Mouse (Mus musculus) neural tube, embryonic 10.5 days (tissue): ENCODE measurements around the gene Zfp74.
A peak's percentile ranks its signal among the peaks of the same experiment; 100 is the strongest.

Experiments
- DNase-seq: peaks from one replicate; pipeline ENCODE4 v3.0.0-alpha.2; 2017; ENCODE audit warnings: low spot score; ENCODE audit errors: extremely low spot score

Gene Zfp74

DNA sequence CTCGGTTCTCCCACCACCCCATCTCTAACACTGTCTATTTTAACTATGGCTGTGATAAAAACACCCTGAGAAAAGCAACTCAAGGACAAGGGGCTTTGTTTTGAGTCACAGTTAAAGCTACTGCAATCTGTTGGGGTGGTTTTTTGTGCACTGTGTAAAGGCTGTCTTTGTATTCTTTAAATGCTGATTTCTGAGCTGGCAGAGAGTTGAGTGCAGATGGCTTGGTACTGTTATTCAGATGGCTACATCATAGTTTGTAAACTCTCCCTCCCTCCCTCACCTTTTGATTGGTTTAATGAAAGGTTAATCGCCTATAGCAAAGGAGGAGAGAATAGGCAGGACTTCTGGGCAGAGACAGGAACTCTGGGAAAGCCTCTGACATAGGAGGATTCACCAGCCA is 9.7 kb downstream of the Zfp74 start:
- DNase-seq = no peak

DNA sequence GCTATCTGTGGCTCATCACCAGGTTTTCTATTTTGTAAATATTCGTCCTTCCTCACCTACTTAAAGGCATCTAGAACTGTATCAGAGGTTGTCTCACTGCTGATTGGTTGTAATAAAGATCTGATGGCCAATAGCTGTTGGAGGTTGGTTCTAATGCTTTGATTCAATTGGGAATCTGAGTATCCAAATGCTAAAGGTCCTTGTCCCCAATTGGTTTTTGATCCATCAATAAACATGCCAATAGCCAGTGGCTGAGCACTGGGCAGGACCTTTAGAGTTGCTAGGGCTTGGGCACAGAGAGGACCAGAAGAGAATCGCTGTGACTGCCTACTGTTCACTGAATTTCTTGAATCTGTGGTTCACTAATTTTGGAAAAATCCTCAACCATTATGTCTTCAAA is 10.2 kb downstream of the Zfp74 start:
- DNase-seq = no peak

DNA sequence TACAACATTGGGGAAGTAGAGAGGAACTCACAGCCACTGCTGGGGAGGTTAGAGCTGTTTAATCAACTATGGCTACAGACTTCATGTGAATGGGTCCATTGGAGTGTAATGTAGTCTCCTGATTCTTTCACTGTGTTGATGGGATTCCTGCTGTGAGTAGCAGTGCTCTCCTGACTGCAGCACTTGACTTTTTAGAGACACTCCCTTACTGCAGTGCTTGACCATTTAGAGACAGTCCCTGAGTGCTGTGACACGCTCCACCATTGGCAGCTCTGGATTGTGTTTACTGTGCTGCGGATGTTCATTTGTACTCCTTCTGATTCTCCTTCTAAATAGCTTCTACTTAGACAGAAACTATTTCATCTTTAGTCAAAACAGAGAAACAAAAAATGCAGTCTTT is 11.1 kb downstream of the Zfp74 start:
- no peak for DNase-seq

DNA sequence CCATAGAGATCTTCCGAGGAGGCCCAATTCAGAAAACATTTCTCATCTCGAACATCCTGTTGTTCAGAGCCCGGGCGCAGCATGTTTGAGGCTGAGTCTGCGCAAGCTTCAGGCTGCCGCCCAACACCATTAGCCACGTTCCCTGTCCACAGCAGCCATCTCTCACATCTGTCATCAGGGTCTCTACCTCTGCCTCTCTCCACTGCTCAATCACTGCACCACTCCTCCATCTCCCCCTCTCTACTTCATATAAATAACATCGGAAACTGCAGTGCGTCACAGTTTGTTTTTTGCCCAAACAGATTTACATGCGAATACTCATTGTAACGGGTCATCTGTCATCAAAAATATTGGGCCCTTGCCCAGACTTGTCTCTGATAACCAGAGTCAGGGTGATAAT is 12.9 kb downstream of the Zfp74 start:
- no peak for DNase-seq

- no peak for DNase-seq
Observed at GRCm38 (mm10) chr7:29938856-29939255, 15.0 kb downstream of the Zfp74 start.

DNA sequence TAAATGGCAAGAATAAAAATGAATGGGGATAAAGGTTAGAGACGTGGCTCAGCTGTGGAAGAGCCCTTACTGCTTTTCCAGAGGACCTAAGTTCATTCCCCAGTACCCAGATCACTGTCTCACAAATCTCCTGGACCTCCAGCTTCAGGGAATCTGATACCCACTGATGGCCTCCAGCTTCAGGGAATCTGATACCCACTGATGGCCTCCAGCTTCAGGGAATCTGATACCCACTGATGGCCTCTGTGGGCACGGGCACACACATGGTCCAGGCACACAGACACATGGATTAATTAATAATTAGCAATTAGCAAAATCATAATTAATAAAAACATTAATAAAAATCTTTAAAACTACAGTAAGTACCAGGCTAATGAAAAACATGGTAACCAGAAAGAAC is 31.1 kb downstream of the Zfp74 start:
- DNase-seq = no peak

DNA sequence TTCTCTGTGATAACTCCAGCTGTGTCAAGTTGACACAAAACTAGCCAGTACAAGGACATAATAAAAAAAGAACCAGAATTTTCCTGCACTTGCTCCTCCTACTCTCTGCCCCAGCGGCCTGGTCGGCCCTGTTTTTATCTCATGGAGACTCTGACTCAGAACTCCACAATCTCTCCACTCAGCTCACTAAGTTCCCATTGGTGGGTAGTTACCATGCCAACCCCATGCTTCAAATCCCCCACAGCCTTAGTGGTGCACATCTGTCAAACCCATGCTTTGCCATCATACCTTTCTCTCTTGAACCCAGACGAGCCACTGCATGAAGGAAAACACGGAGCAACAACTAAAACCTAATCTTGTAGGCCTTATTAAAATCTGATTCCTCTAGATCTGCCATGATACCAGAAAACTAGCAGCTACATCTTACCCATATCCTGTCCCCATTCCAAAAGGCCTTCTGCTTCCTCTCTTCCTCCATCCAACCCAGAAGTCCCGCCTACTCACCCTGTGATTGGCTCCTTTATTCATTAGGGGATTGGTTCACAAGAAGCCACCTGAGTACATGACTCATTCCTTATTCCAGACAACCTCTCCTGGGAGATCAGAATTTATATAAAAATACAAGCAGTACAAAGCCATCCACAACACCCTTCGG is 32.3 kb downstream of the Zfp74 start:
- DNase-seq = no peak

DNA sequence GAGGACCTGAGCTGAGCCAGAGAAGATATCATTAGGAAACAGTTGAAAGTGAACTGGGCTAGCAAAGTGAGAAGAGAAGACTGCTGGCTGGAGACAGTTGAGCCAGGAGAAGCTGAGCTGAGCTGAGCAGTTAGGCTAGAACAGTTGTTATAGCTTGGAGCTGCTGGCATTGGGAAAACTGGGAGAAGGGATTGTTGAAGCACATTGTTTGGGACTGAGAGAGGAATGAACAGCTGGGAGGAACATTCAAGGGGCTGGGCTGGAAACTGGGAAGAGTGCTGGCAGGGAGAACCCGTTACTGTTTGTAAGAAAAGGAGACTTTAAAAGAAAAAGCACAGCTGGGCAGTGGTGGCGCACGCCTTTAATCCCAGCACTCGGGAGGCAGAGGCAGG is 35.8 kb downstream of the Zfp74 start:
- no peak for DNase-seq

DNA sequence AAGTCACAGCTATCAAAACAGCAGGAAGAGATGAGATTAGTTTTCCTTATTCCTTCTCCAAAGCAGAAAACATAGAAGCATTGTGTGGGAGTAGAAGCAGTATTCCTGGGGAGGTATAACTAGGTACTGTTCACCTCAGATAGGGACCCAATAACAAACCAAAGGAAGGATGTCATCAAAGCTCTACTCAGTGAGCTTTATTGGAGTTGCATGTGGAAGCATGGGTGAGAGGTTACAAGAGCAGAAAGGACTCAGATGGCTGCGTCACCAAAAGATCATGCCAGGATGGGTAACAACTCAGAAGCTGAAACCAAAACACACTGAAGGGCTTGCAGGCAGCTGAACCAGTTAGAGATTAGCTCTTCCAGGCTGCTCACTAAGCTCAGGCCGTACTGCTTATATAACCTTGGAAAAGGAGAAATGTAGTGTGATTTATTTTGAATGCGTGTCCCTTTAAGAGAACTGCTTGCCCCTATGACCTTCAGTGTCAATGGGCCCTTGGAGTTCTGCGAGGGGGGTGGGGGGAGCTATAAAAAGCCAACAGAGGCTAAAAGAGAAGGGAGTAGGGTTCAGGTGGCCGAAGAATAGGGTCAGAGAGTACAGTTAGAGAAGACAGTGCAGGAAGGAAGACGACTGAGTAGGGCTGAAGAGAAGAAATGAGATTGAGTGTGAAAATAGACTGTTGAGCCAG is 36.4 kb downstream of the Zfp74 start:
- DNase-seq = no peak

GRCm38 (mm10) chr7:29912172-29912571 is 41.7 kb downstream of the Zfp74 start:
- no peak for DNase-seq

DNA sequence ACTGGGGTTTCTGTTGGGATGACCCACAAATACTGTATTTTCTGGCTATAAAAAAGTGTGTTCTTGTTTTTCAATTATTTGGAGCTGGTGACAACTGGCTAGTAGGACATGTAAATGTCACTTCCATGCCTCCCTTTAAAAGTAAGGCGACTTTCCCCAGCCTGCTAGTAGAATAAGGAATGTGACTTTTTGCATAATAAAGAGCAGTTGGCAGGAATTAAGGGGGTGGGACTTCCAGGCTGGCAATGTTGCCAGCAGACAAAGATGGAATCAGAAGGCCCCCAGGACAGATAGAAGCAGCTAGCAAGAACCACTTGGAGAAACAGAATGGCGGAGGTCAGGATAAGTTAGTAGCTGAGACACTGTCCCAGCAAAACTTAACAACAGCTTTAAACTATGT is 43.6 kb downstream of the Zfp74 start:
- no peak for DNase-seq

DNA sequence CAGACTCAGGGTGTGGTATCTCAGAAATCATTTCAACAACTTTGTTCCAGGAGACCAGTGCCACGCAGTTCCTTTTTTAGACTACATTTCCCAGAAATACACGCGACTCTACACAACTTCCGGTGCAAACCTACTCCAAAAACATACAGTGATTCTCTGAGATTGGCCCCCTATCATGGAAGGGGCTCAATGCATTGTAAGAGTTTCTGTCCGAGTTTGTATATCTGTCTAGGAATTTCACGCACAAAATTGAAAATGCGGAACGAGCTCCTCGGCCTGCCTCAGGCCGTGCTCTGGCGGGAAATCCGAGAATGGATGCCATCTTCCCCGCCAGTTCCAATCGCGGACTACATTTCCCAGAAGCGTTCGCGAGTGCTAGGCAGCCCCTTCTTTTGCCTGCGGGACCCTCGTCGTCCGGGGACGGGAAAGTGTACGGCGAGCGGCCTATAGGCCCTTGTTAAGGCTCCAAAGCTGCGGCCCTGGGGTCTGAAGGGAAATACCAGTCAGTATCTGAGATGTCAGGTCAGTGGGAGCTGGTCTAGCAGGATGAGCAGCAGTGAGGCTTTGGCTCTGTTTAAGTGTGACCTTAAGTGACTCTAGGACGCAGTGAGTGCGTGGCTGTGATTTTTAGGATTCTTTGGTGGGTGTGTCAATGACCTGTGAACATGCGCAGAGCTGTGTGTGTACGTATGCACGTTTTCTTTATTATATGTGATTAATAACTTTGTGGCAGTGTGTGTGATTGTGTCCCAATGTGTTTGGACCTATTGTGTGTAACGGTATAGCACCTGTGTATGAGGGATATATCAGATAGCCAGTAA is 45.5 kb downstream of the Zfp74 start, which contains the start of gene Zfp383:
Gene Zfp383, plus strand, starts transcription at position 94 of the 821 bp plus-strand sequence.
- DNase-seq = peak; percentile 93

DNA sequence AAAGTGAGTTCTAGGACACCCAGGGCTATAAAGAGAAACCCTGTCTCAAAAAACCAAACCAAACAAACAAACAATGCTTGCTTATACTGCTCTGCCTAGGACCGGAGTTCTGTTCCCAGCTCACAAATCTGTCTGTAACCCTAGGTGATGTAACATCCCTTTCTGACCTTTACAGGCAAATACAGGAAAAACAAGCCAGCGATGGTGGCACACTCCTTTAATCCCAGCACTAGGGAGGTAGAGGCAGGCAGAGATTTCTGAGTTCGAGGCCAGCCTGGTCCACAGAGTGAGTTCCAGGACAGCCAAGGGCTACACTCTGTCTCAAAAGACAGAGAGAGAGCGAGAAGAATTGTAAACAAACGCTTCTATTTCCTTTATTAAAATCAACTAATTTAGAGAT is 46.7 kb downstream of the Zfp74 start:
- no peak for DNase-seq

DNA sequence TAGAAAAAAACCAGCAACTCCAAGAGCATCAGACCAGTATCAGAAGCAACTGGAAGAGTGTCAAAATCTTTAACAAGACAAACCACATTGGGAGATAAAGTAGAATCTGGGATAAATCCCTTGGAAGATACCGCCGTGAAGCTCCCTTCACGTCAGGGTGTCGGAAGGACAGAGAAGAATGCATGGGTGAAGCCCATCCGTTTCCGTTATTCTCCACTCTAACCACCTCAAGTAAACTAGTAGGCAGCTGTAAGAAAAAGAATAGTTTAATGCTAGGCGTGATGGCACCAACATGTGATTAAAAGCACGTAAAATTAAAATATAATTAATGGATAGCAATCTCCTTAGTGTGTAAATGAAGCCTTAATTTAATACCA is 47.2 kb downstream of the Zfp74 start:
- DNase-seq = peak; percentile 29

DNA sequence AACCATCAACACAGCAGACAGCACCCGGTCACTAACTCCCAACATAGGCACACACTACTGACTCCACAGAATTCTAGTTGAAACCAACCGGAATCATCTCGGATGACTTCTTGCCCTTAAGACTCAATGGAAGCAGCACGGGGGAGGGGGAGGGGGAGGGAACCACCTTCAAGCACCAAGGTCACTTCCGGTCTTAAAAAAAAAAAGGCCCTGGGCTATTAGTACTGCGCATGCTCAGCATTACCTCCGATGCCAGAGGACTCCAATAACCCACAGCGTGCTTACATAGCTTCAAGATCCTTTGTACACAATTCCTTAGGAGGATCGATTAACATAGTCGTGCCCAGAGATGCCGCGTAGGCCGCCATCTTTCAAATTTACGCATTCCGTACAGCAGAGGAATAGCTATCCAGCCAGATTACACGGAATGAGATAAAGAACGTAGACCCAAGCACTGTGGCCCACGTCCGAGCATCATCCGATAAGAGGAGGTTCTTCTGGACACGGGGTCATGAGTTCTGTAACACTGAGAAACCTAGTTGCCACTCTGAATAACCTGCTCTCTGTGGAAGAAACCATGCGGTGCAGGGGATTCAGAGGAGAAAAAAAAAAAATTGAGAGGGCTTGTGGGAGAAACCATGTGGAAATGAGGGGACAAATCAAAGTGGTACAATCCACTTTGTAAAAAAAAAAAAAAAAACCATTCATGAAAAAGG is 47.8 kb downstream of the Zfp74 start, which contains the start of gene Zfp27:
Gene Zfp27, minus strand, starts transcription at position 607 of the 716 bp plus-strand sequence.
- DNase-seq = peak; percentile 82

GRCm38 (mm10) chr7:29904101-29904500 is 49.8 kb downstream of the Zfp74 start:
- no peak for DNase-seq

- no peak for DNase-seq
Observed at GRCm38 (mm10) chr7:29898351-29898750, 55.5 kb downstream of the Zfp74 start.

- no peak for DNase-seq
Observed at GRCm38 (mm10) chr7:29892756-29893155, 61.1 kb downstream of the Zfp74 start.

DNA sequence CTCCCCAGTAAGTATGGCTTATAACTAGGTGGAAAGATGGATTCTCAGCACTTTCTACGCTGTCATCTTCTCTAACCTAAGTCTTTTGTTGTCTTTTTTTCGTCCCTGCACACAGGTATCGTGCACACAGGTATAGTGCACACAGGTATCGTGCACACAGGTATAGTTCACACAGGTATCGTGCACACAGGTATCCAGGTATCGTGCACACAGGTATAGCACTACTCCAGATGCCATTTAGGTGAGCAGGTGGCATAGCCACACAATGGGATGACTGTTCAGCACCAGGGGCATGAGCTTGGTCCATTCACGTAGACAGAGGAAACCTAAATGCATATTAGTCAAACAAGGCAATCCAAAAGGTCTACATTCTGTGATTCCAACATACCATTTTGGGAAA is 63.4 kb downstream of the Zfp74 start:
- no peak for DNase-seq

- DNase-seq = no peak
Observed at GRCm38 (mm10) chr7:29880916-29881315, 73.0 kb downstream of the Zfp74 start.
